ENCODE assay signal across 29 mouse cellular contexts in the genomic region with DNA sequence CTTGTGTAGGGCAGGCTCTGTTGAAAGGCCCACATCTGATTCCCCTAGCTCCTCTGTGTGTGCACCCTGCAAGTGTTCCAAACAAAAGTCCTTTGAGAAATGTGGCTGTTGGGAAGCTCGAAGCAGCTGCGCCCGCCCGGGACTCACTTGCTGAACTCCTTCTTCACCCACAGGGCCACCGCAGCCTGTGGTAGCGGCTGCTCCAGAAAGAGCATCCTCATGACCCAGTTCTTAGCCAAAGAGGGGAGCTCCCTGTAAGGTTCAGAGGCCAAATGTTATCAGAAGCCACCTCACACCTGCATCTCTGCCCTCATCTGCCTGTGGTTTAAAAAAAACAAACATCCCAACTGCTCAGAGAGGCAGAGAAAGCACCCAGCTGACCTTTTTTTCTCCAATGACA. TPM values are rescaled to one million over a fixed set of nuclear protein-coding genes. Genes with fewer than 3 reads are reported as not detected.
"Had no signal": no experiment of that assay in that cellular context is flagged by ENCODE, and none has a peak within 500 bp of the region (broad histone marks: within the 10 kb centered on the region; RNA-seq: fewer than 3 reads in every experiment).

No protein-coding gene starts in this region.

- H3K9me3 ChIP-seq: intestine, embryonic 15.5 days; limb, embryonic 10.5 days; limb, embryonic 13.5 days; liver, embryonic 12.5 days; liver, embryonic 15.5 days; lung, embryonic 15.5 days; megakaryocyte, embryonic 14.5 days; midbrain, embryonic 10.5 days; midbrain, embryonic 13.5 days had no signal

- H3K9ac ChIP-seq: intestine, embryonic 15.5 days; liver, embryonic 12.5 days; liver, embryonic 15.5 days; lung, embryonic 15.5 days; midbrain, embryonic 13.5 days had no signal

- H3K27ac ChIP-seq: intestine, embryonic 15.5 days; kidney, postnatal 0 days; layer of hippocampus, adult 2 months; limb, embryonic 10.5 days; limb, embryonic 13.5 days; liver, embryonic 12.5 days; liver, embryonic 15.5 days; lung, embryonic 15.5 days; midbrain, embryonic 10.5 days; midbrain, embryonic 13.5 days; stomach, postnatal 0 days had no signal

- H3K27me3 ChIP-seq: intestine, embryonic 15.5 days; limb, embryonic 13.5 days; liver, embryonic 12.5 days; liver, embryonic 15.5 days; lung, embryonic 15.5 days; megakaryocyte, embryonic 14.5 days; midbrain, embryonic 13.5 days had no signal

- ATAC-seq: intestine, embryonic 15.5 days; liver, embryonic 12.5 days; midbrain, embryonic 13.5 days had no signal

- H3K4me3 ChIP-seq: intestine, embryonic 15.5 days; layer of hippocampus, adult 2 months; liver, embryonic 15.5 days; lung, embryonic 15.5 days had no signal

- DNase-seq: kidney, adult 18-20 months; layer of hippocampus, adult 9-11 months; liver; lung, adult 18-20 months; lung, postnatal 10 days; lung, postnatal 36 days; right cerebral cortex, postnatal 4 days had no signal

- H3K4me2 ChIP-seq: intestine, embryonic 15.5 days; midbrain, embryonic 13.5 days had no signal

RNA-seq across cellular contexts. Expression of a gene that starts 28.4 kb away (rescaled TPM):
- total RNA-seq: layer of hippocampus, adult 2 months; layer of hippocampus, postnatal 25 days; left cerebral cortex, adult 18-20 months; left cerebral cortex, postnatal 25 days had no signal
- polyA plus RNA-seq: midbrain, embryonic 13.5 days; midbrain, postnatal 0 days; neural tube, embryonic 11.5 days; neural tube, embryonic 14.5 days had no signal

RNA-seq across cellular contexts. Expression of a gene that starts 45.4 kb away (rescaled TPM):
- total RNA-seq: layer of hippocampus, adult 2 months; layer of hippocampus, postnatal 25 days; left cerebral cortex, adult 18-20 months; left cerebral cortex, postnatal 25 days; midbrain, postnatal 0 days had no signal
- polyA plus RNA-seq: intestine, embryonic 15.5 days; kidney, embryonic 14.5 days; kidney, postnatal 0 days; large intestine, adult 2 months; limb, embryonic 10.5 days; limb, embryonic 13.5 days; liver, embryonic 12.5 days; liver, embryonic 15.5 days; lung, embryonic 15.5 days; midbrain, embryonic 10.5 days; midbrain, embryonic 13.5 days; midbrain, postnatal 0 days; neural tube, embryonic 11.5 days; neural tube, embryonic 14.5 days; stomach, embryonic 14.5 days; urinary bladder, adult 2 months had no signal
